Mouse (Mus musculus): Measurements from ENCODE around the gene Wdr24.

GRCm38 (mm10) chr17:25840519-25840918 is 17.1 kb downstream of the Wdr24 start:
- no peak for TF ChIP-seq GATA1 (IDR thresholded peaks at IDR 0.05; ENCODE audit: borderline replicate concordance, low read length)
- TF ChIP-seq FLI1 (IDR thresholded peaks at IDR 0.05; ENCODE audit: low read length): no peak
